Mouse (Mus musculus): ENCODE data around the gene Tk1.
"Not testable (repeated sequence)": the region's sequence is repeated elsewhere in the genome, so short reads cannot be mapped to it uniquely, and the experiment has no call there.

Tk1 gene

GRCm38 (mm10) chr11:117796954-117797353 lies 28.9 kb downstream of the Tk1 start:
- no peak for DNase-seq (ENCODE audit: inconsistent age in 2 of 2, low spot score in 1 of 2)

DNA sequence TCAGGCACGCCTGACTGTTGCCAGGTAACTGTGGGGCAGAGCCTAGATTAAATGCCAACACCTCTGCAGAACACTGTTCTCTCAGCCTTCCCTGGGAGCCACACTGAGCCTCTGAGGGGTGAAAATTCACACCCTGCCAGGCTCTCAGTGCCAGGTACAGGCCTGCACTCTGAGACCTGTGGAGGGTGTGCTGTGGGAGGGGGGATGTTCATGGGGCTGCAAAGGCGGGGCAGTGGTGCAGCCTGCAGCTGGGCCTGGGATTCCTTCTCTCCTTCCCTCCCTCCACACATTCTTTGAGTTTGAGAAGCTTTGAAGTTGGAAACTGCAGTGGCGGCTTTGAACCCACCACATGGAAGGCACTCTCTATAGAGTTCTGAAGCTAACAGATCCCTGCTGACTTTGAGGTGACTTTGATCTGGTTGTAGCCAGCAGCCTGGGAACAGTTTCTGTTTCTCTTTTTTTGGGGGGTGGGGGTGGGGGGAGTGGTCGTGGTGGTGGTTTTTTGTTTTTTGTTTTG lies 31.8 kb downstream of the Tk1 start:
- DNase-seq (ENCODE audit: inconsistent age in 2 of 2, low spot score in 1 of 2): no peak

GRCm38 (mm10) chr11:117792281-117792888 lies 33.5 kb downstream of the Tk1 start:
- DNase-seq (ENCODE audit: inconsistent age in 2 of 2, low spot score in 1 of 2): peak; percentile 55 to 80

GRCm38 (mm10) chr11:117791441-117791761 lies 34.5 kb downstream of the Tk1 start:
- DNase-seq (ENCODE audit: inconsistent age in 2 of 2, low spot score in 1 of 2): no peak

DNA sequence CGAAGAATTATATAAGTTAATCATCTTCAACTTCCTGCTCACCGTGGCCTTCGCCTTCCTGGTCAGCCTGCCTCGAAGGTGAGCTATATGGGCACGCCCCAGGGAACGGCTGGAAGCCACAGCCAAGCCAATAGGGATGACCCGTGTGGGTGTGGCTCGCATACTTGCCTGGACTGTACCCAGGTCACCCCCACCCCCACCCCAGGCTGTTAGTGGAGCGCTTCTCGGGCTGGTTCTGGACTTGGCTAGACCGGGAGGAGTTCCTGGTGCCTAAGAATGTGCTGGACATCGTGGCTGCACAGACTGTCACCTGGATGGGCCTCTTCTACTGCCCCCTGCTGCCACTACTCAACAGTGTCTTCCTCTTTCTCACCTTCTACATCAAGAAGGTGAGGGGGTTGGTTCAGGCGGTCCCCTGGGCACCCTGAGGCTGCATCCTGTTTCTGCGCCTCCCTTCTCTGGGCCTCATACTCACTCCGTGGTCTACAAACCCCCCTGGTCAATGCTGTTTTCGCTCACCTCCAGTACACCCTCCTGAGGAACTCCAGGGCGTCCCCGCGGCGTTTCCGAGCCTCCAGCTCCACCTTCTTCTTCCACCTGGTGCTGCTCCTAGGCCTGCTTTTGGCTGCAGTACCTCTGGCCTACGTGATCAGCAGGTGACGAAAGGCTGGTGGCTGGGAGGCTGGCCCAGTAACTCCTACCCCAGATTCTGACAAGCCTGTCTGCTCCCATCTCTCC lies 35.0 kb downstream of the Tk1 start:
- peak in 1 of 2 experiments; percentile 50 for DNase-seq (ENCODE audit: inconsistent age in 2 of 2, low spot score in 1 of 2)

DNA sequence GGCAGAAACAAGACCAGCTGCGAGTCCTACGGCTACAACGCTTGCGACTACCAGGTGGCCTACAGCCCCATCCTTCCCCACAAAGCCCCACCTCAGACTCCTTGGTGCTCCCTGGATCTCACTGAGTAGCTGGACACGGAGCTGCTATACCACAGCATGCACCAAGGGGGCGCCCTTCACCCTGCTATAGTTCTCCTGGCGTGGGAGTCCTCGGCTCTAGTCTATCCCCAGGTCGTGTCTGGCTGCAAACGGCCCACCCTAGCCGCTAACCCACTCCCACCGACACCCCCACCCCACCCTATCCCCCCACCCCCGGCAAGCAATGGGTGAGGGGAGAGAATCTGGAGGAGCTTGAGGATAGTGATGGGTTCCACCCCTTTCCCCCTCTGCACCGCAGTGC lies 35.6 kb downstream of the Tk1 start:
- DNase-seq (ENCODE audit: inconsistent age in 2 of 2, low spot score in 1 of 2): peak; percentile 69 to 88

GRCm38 (mm10) chr11:117788481-117788880 lies 37.4 kb downstream of the Tk1 start:
- DNase-seq (ENCODE audit: inconsistent age in 2 of 2, low spot score in 1 of 2): not testable (repeated sequence)

GRCm38 (mm10) chr11:117786294-117786693 lies 39.6 kb downstream of the Tk1 start:
- peak; percentile 64 to 84 for DNase-seq (ENCODE audit: inconsistent age in 2 of 2, low spot score in 1 of 2)

DNA sequence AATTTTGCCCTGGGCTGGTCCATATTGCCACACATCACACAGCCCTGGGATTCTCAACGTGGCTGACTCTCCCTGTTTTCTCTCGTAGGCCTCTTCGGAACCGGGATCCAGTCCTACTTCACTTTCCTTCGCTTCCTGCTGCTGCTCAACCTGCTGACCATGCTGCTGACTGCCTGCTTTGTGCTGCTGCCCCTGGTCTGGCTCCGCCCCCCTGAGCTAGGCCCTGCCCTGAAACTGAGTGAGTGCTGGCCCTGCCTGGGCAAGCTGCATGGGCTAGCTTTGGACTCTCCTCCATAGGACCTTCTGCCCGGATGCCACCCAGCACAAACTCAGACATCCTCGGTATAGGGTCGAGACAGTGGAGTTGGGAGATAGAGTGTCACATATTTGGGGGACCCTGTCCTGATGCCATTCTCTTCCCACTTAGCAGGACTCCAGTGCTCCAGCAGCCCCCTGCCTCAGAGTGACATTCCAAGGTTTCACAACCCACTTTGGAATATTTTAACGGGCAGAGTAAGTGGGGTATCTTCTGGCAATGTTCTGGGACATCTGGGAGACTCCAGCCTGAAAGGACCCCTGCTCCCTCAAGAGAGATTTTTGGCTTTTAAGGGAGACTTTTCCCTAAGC lies 42.1 kb downstream of the Tk1 start:
- peak in 1 of 2 experiments; percentile 53 for DNase-seq (ENCODE audit: inconsistent age in 2 of 2, low spot score in 1 of 2)

DNA sequence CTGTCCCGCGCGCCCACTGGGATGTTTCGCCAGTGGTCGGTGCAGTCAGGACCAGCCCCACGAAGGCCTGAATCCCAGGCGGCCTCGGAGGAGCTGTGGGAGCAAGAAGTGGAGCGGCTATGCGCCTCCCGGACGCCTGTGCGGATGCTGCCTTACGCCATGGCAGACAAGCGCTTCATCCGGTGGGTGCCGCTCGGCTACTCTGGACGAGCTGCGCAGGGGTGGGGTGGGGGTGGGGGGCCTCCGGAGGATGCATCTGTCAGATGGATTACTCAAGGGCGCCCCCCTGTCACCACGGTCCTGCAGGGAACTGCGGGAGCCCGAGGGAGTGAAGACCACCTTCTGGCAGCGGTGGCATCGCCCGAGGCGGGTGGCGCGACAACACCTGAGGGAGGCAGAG lies 42.8 kb downstream of the Tk1 start:
- DNase-seq (ENCODE audit: inconsistent age in 2 of 2, low spot score in 1 of 2): peak; percentile 53 to 78

DNA sequence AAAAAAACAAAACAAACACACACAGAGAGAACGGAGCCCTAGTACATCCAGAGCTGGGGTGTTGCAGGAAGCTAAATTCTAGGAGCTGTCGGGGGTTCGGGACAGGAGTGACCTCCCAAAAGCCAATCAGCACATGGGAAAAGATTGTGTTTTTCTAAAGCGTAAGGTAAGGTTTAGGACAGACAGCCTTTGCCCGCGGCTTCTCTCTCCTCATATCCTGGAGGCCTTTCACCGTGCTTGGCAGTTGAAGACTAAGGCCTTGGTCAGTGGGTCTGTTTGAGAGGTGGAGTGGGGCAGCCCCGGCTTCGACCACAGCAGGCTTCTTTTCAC lies 43.2 kb downstream of the Tk1 start:
- no peak for DNase-seq (ENCODE audit: inconsistent age in 2 of 2, low spot score in 1 of 2)

DNA sequence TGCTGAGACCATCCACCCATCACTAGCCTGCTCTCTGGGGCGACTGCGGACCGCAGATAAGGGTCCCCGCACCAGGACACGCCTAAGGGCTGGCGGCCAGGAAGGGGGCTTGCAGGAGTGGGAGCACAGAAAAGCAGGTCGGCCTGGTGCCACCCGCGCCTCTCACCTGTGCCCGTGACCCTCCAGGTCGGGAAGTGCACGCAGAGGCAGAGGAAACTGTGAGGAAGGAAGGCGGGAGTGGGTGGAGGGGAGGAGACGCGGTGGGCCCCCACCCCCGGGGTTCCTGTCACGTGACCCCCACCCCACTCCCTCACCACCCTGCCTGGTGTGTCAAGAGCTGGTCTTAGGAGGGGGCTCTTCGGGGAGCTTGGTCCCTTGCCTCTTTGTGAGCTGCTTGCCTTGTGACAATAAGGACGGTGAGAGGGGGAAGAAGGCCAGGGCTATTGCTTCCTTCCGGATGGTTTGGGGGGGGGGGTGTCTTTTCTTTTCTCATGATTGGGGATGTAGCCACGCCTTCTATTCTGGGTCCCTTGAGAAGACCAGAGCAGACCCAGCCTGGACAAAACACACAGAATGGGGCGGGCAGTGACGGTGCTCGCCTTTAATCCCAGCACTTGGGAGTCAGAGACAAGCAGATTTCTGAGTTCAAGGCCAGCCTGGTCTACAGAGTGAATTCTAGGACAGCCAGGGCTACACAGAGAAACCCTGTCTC lies 43.7 kb downstream of the Tk1 start, which contains the start of the genes Tmc8 and Tmc6:
Gene Tmc8, plus strand, starts transcription at position 84 of the 712 bp plus-strand sequence.
Gene Tmc6, minus strand, starts transcription at position 206 of the 712 bp plus-strand sequence.
- peak; percentile 46 to 69 for DNase-seq (ENCODE audit: inconsistent age in 2 of 2, low spot score in 1 of 2)

- peak; percentile 92 to 96 for DNase-seq (ENCODE audit: inconsistent age in 2 of 2, low spot score in 1 of 2)
These were observed 44.6 kb downstream of the Tk1 start for GRCm38 (mm10) chr11:117781199-117781821.

DNA sequence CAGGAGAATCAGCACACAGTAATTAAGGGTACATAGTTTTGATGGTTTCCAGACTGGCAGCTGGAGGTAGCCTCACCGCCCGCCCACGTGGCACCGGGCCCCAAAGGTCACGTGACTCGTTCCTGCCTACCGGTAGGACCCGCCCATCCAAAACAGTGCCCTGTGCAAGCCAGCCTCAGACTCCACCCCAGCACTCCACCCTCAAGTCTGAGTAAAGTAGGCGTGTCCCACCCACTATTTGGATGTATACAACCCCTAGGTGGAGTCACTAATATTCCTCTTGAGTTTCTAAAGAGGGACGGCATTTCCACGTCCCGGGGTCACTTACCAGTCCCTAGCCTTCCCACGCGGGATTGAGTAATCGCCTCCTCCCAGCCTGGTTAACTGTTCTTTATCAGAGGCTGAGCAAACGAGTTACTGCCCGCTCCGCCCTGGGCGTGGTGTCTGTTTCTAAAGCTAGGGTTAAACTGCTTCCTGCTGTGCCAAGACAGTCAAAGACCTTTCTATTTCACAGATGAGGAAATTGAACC lies 45.2 kb downstream of the Tk1 start:
- peak; percentile 93 to 97 for DNase-seq (ENCODE audit: inconsistent age in 2 of 2, low spot score in 1 of 2)

DNA sequence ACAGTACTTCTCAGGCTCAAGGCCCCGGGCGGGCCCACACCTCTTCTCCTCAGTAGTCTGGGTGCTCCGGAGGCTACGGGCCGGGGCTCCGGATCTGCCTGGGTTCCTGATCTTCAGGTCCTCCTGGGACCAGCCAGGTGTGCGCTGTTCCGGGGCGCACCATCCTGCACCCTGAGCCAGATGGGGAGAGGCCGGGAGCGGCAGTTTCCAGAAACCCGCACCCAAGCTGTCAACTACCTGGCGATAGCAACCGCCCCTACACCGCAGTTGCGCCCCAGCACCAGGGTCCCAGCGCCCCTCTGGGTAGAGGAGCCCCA lies 45.7 kb downstream of the Tk1 start:
- DNase-seq (ENCODE audit: inconsistent age in 2 of 2, low spot score in 1 of 2): no peak

DNA sequence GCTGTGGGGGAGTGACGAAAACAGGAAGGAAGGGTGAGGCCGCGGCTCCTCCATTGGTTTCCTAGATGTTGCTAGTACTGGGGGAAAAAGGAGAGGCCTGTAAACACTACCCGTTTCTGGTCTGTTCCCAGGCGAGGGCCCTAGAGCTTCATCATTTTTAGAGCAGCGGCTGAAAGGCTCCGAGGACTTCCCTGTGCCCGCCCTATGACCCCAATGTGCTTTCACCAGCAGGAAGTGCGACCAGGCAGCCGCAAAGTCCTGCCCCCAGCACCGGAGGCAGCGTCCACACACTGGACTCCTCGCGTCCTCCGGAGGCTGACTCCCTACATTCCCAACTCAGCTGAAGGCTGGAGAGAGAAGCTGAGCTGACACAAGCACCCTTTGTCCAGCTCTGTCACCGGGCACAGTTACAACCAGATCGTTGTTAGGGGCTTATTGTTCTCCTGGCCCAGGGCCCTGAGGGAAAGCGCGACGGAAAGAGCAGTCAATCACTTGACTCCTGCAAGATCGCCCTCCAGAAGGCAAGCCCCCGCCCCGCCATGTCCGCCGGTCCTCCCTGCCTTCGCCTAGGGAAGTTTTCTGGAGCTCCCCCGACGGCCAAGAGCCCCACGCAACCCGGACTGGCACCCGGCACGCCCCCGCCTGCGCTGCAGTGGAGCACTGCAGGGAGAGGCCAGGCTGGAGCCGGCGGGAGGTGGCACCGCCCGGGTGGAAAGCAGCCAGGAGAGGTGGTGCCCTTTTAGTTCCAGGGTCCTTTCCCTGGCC lies 46.3 kb downstream of the Tk1 start:
- DNase-seq (ENCODE audit: inconsistent age in 2 of 2, low spot score in 1 of 2): peak; percentile 84 to 92

DNA sequence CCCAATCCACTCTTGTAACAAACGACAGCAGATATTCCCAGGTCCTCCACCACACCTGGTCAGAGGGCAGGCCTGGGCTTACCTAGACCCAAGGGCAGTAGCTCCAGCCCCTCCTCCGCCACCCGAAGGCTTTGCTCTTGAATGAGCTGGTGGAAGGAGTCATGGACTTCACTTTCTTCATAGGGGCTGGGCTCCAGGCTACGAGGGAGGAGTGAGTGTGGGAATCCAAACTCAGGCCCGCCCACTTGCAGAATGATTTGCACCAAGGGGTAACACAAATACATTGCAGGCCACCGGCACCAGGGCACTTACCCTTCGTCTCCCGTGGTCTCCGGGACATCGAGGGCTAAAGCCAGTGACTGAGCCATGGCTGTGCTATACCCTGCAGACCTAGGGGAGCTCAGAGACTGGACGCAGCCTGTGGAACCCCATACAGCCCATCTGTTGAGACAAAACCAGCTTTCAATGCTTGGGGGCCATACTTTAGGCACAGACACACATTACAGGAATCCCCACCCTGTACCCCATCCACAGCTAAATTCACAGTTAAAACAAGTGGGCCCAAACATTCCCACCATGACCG lies 47.0 kb downstream of the Tk1 start:
- peak; percentile 46 to 70 for DNase-seq (ENCODE audit: inconsistent age in 2 of 2, low spot score in 1 of 2)

DNA sequence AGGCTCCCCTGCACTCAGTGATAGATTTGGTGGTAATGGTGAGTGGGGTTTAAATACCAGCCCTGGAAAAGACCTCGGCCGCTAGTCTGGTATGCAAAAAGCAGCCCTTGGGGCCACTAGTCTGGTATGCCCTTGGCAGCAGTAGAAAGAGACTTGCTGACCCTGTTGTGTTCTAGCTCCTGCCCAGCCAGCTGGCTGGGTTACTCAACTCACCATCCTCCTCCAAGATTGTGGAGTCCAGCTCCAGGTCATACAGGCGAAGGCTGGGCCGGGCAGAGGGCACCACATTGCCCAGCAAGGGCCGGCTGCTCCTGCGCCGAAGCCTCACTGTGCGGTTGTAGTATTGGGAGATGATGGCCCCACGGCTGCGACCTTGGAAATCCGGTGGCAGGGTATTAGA lies 47.9 kb downstream of the Tk1 start:
- peak in 1 of 2 experiments; percentile 77 for DNase-seq (ENCODE audit: inconsistent age in 2 of 2, low spot score in 1 of 2)

- DNase-seq (ENCODE audit: inconsistent age in 2 of 2, low spot score in 1 of 2): no peak
These were observed 48.8 kb downstream of the Tk1 start for GRCm38 (mm10) chr11:117777111-117777510.
